Mouse (Mus musculus) embryonic facial prominence, embryonic 10.5 days (tissue): ENCODE results near the gene Eci1. TPM values are rescaled to one million over a fixed set of nuclear protein-coding genes. Genes with fewer than 3 reads are reported as not detected.

Experiments
- DNase-seq: peaks from one replicate; pipeline ENCODE4 v3.0.0-alpha.2; 2017; ENCODE audit warnings: low spot score
- H3K27ac ChIP-seq: fragments of 300-500 bp; sonication (generic); replicated peaks from 2 replicates; pipeline ENCODE4 v1.5.1; 2016; ENCODE audit warnings: mild to moderate bottlenecking
- H3K27me3 ChIP-seq: fragments of 300-500 bp; sonication (generic); replicated peaks from 2 replicates; pipeline ENCODE4 v1.6.1; 2016; ENCODE audit warnings: low read depth, mild to moderate bottlenecking; ENCODE audit not compliant: poor library complexity, severe bottlenecking
- H3K36me3 ChIP-seq: fragments of 300-500 bp; sonication (generic); replicated peaks from 2 replicates; pipeline ENCODE4 v1.6.1; 2016; ENCODE audit warnings: mild to moderate bottlenecking, moderate library complexity
- H3K4me1 ChIP-seq: fragments of 300-500 bp; sonication (generic); 2 replicates; pipeline ENCODE4 v1.6.1; 2016
- H3K4me3 ChIP-seq: fragments of 300-500 bp; sonication (generic); 2 replicates; pipeline ENCODE4 v1.5.1; 2016; ENCODE audit warnings: mild to moderate bottlenecking, moderate library complexity
- H3K9me3 ChIP-seq: fragments of 300-500 bp; sonication (generic); 2 replicates; pipeline ENCODE4 v1.6.1; 2016; ENCODE audit warnings: mild to moderate bottlenecking
- WGBS: fragments of 180-500 bp; shearing (Covaris S2); methylation state at CpG from one replicate; pipeline ENCODE4 v1.1.7; 2016; 5-methylcytosine and 5-hydroxymethylcytosine counted together
- polyA plus RNA-seq: library from polyadenylated mRNA; unstranded; fragments of >200 nt; fragmentation: Nextera tagmentation; extraction: Ambion mirVana; gene quantifications from 2 replicates; pipeline ENCODE4 v1.2.1, GENCODE M21; 2016

Gene Eci1
- polyA plus RNA-seq, 1 experiment from 2014 or later, result 89.0 TPM

GRCm38 (mm10) chr17:24469336-24469909, 43.0 kb downstream of the Eci1 start:
- Histone ChIP-seq H3K36me3 (peaks cover 26% of the 10 kb centered on the region), H3K4me3 (peak overlapping the region; percentile 91), H3K9me3 (no peaks in the 10 kb centered on the region), H3K27ac (peak overlapping the region; percentile 92), H3K27me3 (no peaks in the 10 kb centered on the region), H3K4me1 (peaks cover 38% of the 10 kb centered on the region)
- no peak for DNase-seq
- 20% methylated on average over 7 of the region's 7 CpGs for WGBS

- Histone ChIP-seq H3K27me3 (no peaks in the 10 kb centered on the region), H3K4me3 (peak within 1 kb of the TSS; percentile 91), H3K9me3 (no peaks in the 10 kb centered on the region), H3K36me3 (peaks cover 32% of the 10 kb centered on the region), H3K27ac (peak within 1 kb of the TSS; percentile 92), H3K4me1 (peaks cover 44% of the 10 kb centered on the region)
- WGBS, result under 1% methylated on average over 75 of the region's 75 CpGs
- peak; percentile 99 for DNase-seq
Measured at GRCm38 (mm10) chr17:24469910-24470602, 43.6 kb downstream of the Eci1 start, which contains the start of the genes E4f1 and Pgp. Gene E4f1 (minus strand): TSS chr17:24470313. Gene Pgp (plus strand): TSS chr17:24470392.

DNA sequence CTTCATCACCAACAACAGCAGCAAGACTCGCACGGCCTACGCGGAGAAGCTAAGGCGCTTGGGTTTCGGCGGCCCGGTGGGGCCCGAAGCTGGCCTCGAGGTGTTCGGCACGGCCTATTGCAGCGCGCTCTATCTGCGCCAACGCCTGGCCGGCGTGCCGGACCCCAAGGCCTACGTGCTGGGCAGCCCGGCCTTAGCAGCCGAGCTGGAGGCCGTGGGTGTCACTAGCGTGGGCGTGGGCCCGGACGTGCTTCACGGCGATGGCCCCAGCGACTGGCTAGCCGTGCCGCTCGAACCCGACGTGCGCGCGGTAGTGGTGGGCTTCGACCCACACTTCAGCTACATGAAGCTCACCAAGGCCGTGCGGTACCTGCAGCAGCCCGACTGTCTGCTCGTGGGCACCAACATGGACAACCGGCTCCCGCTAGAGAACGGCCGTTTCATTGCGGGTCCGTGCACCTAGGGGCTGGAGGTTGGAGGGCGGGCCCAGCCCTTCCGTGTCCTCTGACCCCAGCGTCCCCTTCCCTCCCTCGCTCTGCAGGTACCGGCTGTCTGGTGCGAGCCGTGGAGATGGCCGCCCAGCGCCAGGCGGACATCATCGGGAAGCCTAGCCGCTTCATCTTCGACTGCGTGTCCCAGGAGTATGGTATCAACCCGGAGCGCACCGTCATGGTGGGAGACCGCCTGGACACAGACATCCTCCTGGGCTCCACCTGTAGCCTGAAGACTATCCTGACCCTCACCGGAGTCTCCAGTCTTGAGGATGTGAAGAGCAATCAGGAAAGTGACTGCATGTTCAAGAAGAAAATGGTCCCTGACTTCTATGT, 44.5 kb downstream of the Eci1 start:
- Histone ChIP-seq H3K9me3 (no peaks in the 10 kb centered on the region), H3K4me1 (peaks cover 46% of the 10 kb centered on the region), H3K4me3 (peak overlapping the region; percentile 91), H3K27ac (peak overlapping the region; percentile 92), H3K36me3 (peaks cover 41% of the 10 kb centered on the region), H3K27me3 (no peaks in the 10 kb centered on the region)
- DNase-seq, result peak; percentile 58
- under 1% methylated on average over 68 of the region's 68 CpGs for whole genome bisulfite sequencing

DNA sequence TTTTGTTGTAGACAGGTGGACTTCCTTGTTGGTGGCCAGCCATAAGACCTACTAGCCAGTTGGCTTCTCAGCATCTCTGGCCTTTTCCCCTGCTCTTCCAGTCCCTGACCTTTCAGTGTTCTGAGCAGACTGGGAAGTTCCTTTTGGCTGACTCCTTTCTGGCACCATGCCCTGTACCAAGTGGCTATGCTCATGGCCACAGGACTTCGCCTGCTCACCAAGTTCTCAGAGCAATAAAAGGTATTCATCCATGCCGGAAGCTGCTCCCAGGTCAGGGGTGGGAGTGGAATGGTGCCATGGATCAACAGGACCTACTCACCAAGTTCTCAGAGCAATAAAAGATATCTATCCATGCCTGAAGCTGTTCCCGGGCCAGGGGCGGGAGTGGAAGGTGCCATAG, 46.1 kb downstream of the Eci1 start:
- peaks cover 47% of the 10 kb centered on the region for H3K4me1 ChIP-seq
- no peak overlapping the region for H3K27ac ChIP-seq
- 89% methylated on average over 4 of the region's 4 CpGs for WGBS
- DNase-seq, result no peak
- peak overlapping the region; percentile 91 for H3K4me3 ChIP-seq
- H3K36me3 ChIP-seq, result peaks cover 57% of the 10 kb centered on the region
- no peaks in the 10 kb centered on the region for H3K9me3 ChIP-seq
- H3K27me3 ChIP-seq, result no peaks in the 10 kb centered on the region

DNA sequence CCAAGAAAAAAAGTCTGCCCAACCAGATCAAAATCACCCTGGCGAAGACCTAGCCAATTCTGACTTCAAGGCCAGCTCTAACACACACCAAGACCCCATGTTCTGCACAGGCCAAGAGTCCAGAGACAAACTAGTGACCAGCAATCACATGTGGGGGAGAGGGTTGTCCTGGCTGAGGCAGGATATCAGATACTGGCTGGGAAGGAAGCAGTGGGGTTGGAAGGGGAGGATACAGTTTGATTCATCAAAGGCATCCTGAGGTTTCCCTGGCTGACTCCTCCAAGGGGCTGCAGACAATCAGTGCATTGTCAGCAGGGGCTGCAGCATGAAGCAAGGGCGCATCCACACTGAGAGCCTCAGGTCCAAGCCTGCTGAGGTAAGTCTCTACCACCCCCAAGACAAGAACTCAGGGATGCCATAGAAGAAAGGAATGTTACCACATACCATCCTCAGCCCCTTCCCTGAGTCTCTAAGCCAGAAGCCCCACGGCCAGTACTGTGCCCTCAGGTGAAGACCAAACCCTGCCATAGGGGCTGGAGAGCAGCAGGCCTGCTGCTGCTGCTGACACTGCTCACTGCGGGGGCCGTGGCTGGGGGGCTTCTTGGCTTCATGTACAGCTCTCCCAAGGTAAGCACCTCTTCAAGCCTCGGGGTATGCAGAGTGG, 47.3 kb downstream of the Eci1 start, which contains the start of gene Bricd5:
Bricd5 (plus strand) TSS at position 273 of the 664 bp plus-strand sequence.
- H3K36me3 ChIP-seq, result peaks cover 63% of the 10 kb centered on the region
- H3K9me3 ChIP-seq, result no peaks in the 10 kb centered on the region
- WGBS, result 55% methylated on average over 6 of the region's 6 CpGs
- DNase-seq, result no peak
- H3K27me3 ChIP-seq, result no peaks in the 10 kb centered on the region
- no peak within 1 kb of the TSS for H3K27ac ChIP-seq
- H3K4me1 ChIP-seq, result peaks cover 58% of the 10 kb centered on the region
- peak within 1 kb of the TSS; percentile 91; the same call in 1 of the 2 replicates for H3K4me3 ChIP-seq

GRCm38 (mm10) chr17:24474557-24474956, 48.1 kb downstream of the Eci1 start:
- no peaks in the 10 kb centered on the region for H3K9me3 ChIP-seq
- no peak overlapping the region for H3K27ac ChIP-seq
- peaks cover 63% of the 10 kb centered on the region for H3K36me3 ChIP-seq
- H3K4me3 ChIP-seq, result no peak overlapping the region
- DNase-seq, result peak; percentile 25
- H3K4me1 ChIP-seq, result peaks cover 58% of the 10 kb centered on the region
- no peaks in the 10 kb centered on the region for H3K27me3 ChIP-seq
- 70% methylated on average over 5 of the region's 5 CpGs for WGBS

- Histone ChIP-seq H3K36me3 (peaks cover 63% of the 10 kb centered on the region), H3K4me3 (0 out of 2 replicates have a peak overlapping the region, but pooled peaks have one; percentile 3), H3K4me1 (peaks cover 65% of the 10 kb centered on the region), H3K27me3 (no peaks in the 10 kb centered on the region), H3K27ac (no peak overlapping the region), H3K9me3 (no peaks in the 10 kb centered on the region)
- no peak for DNase-seq
- WGBS, result 90% methylated on average over 6 of the region's 6 CpGs
Measured at GRCm38 (mm10) chr17:24475586-24475985, 49.1 kb downstream of the Eci1 start.

DNA sequence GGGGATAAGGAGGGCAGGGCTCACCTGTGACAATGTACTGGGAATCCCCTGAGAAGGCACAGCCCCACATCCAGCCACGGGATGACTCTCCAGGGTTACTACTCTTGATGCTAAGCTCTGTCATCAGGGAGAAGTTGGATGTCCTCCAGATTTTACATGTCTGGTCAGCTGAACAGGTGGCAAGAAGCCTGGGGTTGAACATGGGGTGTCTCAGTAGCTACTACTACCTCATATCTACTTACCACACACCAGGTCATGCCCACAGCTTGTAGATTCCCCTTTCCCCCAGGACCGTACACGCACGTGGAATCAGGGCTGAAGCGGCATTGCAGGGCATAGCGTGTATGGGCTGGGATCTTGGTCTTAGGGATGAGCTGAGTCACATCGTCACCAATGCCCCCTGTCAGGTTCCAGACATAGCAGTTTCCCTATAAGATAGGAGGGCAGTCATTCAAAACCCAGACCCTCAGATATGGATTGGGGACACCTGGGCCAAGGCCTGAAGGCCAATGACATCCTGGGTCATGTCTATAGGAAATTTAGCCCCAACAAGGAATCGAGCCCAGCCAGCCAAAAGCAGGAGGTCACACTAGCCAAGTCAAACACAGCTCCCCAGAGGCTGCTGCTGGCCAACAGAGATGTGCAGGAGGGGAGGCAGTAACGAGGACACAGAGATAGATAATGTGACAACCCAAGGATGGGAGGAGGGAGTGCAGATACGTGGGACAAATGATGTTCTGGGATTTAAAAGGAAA, 49.8 kb downstream of the Eci1 start:
- H3K27ac ChIP-seq, result no peak overlapping the region
- peaks cover 63% of the 10 kb centered on the region for H3K36me3 ChIP-seq
- H3K4me3 ChIP-seq, result 0 out of 2 replicates have a peak overlapping the region, but pooled peaks have one; percentile 3
- H3K27me3 ChIP-seq, result no peaks in the 10 kb centered on the region
- DNase-seq, result no peak
- H3K4me1 ChIP-seq, result peaks cover 59% of the 10 kb centered on the region
- WGBS, result 93% methylated on average over 10 of the region's 10 CpGs
- no peaks in the 10 kb centered on the region for H3K9me3 ChIP-seq

GRCm38 (mm10) chr17:24477053-24477984, 50.9 kb downstream of the Eci1 start:
- WGBS, result 92% methylated on average over 20 of the region's 20 CpGs
- Histone ChIP-seq H3K36me3 (peaks cover 57% of the 10 kb centered on the region), H3K9me3 (no peaks in the 10 kb centered on the region), H3K27ac (no peak overlapping the region), H3K4me3 (peak overlapping the region; percentile 87), H3K4me1 (peaks cover 48% of the 10 kb centered on the region), H3K27me3 (no peaks in the 10 kb centered on the region)
- no peak for DNase-seq

DNA sequence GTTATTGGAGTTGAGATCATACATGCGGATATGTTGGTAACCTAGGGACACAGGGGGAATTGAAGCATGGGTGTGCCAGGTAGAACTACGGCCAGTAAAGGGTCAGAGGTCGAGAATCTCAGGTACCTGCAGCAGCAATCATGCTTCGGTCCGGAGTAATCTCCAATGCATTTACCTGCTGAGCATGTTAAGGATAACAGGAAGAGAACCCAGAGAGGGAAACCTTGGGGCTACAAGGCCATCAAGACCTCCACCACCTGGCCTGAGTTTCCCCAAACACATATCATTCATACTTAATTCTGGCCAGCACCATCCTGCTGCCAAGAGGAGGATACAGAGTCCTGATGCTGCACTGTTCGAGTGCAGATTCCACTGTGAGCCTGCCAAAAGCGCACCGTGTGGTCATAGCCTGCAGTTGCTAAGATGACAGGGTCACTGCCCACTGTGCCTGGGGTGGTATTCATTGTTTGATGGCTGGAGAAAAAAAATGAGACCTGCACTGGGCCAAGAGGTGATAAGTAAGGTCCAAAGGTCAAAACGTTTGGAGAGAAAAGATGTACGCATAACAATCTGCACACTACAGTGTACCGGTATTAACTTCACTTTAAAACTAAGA, 51.7 kb downstream of the Eci1 start:
- no peak for DNase-seq
- Histone ChIP-seq H3K9me3 (no peaks in the 10 kb centered on the region), H3K27me3 (no peaks in the 10 kb centered on the region), H3K27ac (peak overlapping the region; percentile 99), H3K36me3 (peaks cover 50% of the 10 kb centered on the region), H3K4me3 (peak overlapping the region; percentile 87), H3K4me1 (peaks cover 40% of the 10 kb centered on the region)
- 56% methylated on average over 11 of the region's 11 CpGs for WGBS
